Mouse (Mus musculus) megakaryocyte, embryonic 14.5 days (primary cell): ENCODE measurements around the gene Tmem119.

Experiments used
- FLI1 ChIP-seq: IDR thresholded peaks from 2 replicates; pipeline ENCODE4 v1.6.1; 2012; ENCODE audit warnings: low read length, inconsistent platforms, mixed read lengths
- GATA1 ChIP-seq: IDR thresholded peaks from 3 replicates; pipeline ENCODE4 v1.6.1; 2012; ENCODE audit warnings: mixed read lengths, low read length, inconsistent platforms, borderline replicate concordance

DNA sequence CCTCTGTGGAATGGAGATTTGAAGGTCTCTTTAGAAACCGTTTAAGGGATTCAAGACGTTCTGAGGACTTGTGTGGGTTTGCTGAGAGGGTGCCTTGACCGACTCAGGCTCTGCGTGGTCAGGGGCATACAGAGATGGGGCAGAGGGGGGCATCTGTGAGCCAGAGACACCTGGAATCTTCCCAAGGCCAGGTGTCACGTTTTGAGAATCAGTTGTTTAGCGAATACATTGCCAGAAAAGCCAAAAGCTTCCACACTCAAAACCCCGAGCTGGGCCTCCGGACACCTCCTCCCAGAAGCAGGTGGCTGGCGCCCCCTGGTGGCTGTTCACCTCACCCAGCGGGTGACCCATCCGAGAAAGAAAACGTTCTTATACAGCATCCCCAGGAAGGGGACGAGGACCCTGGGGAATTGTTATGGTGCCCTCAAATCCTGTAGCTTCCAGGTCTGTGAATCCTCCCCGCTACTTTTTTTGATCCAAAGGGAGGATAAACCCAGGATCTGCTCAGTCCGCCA lies 15.4 kb upstream of the Tmem119 start:
- TF ChIP-seq GATA1 (no peak), FLI1 (no peak)
